Mouse (Mus musculus): ENCODE data around the gene Cdh12.

GRCm38 (mm10) chr15:20836991-20837390 is 387.9 kb downstream of the Cdh12 start:
- no peak for TF ChIP-seq POLR2A (IDR thresholded peaks at IDR 0.05; ENCODE audit: control insufficient read depth, extremely low read depth, insufficient read depth, low read length, poor library complexity)
- no peak for TF ChIP-seq CTCF (IDR thresholded peaks at IDR 0.05; ENCODE audit: borderline replicate concordance, control insufficient read depth, extremely low read depth, insufficient read depth, low read length, poor library complexity)

Data from thymus, adult 2 months (tissue).